Mouse (Mus musculus): ENCODE results near the gene Cldn24. TPM values are rescaled to one million over a fixed set of nuclear protein-coding genes. Genes with fewer than 3 reads are reported as not detected.

Cldn24 gene
- polyA plus RNA-seq, 2 experiments = not detected

DNA sequence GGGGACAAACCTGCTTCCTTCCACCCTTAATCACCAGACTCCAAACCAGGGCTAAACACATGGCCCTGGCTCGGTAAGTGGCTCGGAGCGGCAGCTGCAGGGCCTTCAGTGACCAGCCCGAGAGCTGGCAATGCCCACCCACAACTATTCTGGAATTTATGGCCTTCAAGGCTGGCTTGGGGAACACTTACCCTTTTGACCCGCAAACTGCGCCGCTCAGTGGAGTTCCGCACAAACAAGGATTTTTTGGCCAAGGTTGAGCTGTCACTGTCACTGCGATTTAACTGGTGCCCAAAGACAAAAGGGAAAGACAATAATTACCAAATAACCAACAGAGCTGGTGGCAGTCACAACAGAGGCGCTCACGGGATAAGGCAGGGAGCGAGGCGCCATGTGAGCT is 24.0 kb downstream of the Cldn24 start:
- Histone ChIP-seq H3K4me3 (replicated peaks; ENCODE audit: low read length) (no peak overlapping the region), H3K9ac (ENCODE audit: low read depth, low read length, severe bottlenecking) (no peak overlapping the region), H3K36me3 (ENCODE audit: control insufficient read depth, insufficient read depth, low read length) (peaks cover 86% of the 10 kb centered on the region), H3K9me3 (ENCODE audit: control insufficient read depth, low read length) (no peaks in the 10 kb centered on the region), H3K27me3 (ENCODE audit: control insufficient read depth, insufficient read depth, low read length) (no peaks in the 10 kb centered on the region), H3K4me2 (replicated peaks; ENCODE audit: low read depth, low read length, severe bottlenecking) (no peak overlapping the region), H3K4me1 (ENCODE audit: control insufficient read depth, insufficient read depth, low read length) (no peaks in the 10 kb centered on the region), H3K27ac (replicated peaks; ENCODE audit: low read depth, low read length) (no peak overlapping the region)
- 65% methylated on average over 13 of the region's 13 CpGs for WGBS
- TF ChIP-seq POLR2A (IDR thresholded peaks at IDR 0.05; ENCODE audit: borderline replicate concordance, extremely low read depth, insufficient read depth, insufficient read length) = no peak
- DNase-seq (ENCODE audit: low spot score) = no peak
- no peak for ATAC-seq (ENCODE audit: low FRiP score, low read depth)

DNA sequence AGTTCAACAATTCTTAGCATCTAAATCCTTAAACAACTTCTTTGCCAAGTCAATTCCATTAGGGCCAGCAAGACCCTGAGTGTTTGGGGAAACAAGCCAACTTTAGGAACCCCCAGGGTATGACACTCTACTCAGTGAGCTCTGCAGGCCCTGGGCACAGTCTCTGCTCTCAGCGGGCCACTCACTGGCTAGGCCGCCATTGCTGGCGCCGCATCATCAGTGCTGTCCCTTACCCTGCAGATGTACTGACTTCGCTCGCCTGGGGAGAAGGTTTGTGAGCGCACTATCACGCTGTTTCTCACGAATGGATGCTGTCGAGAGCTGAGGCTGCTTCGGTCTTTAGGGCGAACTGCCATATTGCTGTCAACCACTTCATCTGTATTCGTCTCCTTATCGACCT is 25.2 kb downstream of the Cldn24 start:
- ATAC-seq (ENCODE audit: low FRiP score, low read depth) (no peak), DNase-seq (ENCODE audit: low spot score) (no peak)
- Histone ChIP-seq H3K4me2 (replicated peaks; ENCODE audit: low read depth, low read length, severe bottlenecking) (no peak overlapping the region), H3K36me3 (ENCODE audit: control insufficient read depth, insufficient read depth, low read length) (peaks cover 83% of the 10 kb centered on the region), H3K27me3 (ENCODE audit: control insufficient read depth, insufficient read depth, low read length) (no peaks in the 10 kb centered on the region), H3K4me1 (ENCODE audit: control insufficient read depth, insufficient read depth, low read length) (peaks cover 11% of the 10 kb centered on the region), H3K4me3 (replicated peaks; ENCODE audit: low read length) (no peak overlapping the region), H3K27ac (replicated peaks; ENCODE audit: low read depth, low read length) (no peak overlapping the region), H3K9ac (ENCODE audit: low read depth, low read length, severe bottlenecking) (no peak overlapping the region), H3K9me3 (ENCODE audit: control insufficient read depth, low read length) (no peaks in the 10 kb centered on the region)
- 94% methylated on average over 14 of the region's 14 CpGs for WGBS
- no peak for TF ChIP-seq POLR2A (IDR thresholded peaks at IDR 0.05; ENCODE audit: borderline replicate concordance, extremely low read depth, insufficient read depth, insufficient read length)

DNA sequence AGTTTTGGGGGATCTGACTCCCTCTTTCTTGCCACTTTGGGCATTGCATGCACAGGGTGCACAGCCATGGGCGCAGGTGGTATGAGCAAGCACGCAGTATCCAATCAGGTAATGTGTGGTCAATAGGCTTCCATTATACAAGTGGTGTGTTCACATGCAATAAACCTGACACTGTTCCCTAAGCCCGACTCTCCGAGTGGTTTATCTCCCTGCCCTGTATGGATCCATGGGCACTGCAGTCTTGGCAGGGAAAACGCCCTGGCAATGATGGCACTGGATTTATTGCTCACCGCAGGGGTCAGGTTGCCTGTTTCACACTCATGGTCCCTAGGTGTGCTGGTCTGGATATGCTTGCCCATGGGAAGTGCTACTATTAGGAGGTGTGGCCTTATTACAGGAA is 26.0 kb downstream of the Cldn24 start:
- ATAC-seq (ENCODE audit: low FRiP score, low read depth) = no peak
- no peak for DNase-seq (ENCODE audit: low spot score)
- Histone ChIP-seq H3K9ac (ENCODE audit: low read depth, low read length, severe bottlenecking) (no peak overlapping the region), H3K36me3 (ENCODE audit: control insufficient read depth, insufficient read depth, low read length) (peaks cover 75% of the 10 kb centered on the region), H3K4me1 (ENCODE audit: control insufficient read depth, insufficient read depth, low read length) (peaks cover 19% of the 10 kb centered on the region), H3K4me2 (replicated peaks; ENCODE audit: low read depth, low read length, severe bottlenecking) (no peak overlapping the region), H3K9me3 (ENCODE audit: control insufficient read depth, low read length) (no peaks in the 10 kb centered on the region), H3K27ac (replicated peaks; ENCODE audit: low read depth, low read length) (no peak overlapping the region), H3K4me3 (replicated peaks; ENCODE audit: low read length) (no peak overlapping the region), H3K27me3 (ENCODE audit: control insufficient read depth, insufficient read depth, low read length) (no peaks in the 10 kb centered on the region)
- 95% methylated on average over 6 of the region's 6 CpGs for WGBS
- TF ChIP-seq POLR2A (IDR thresholded peaks at IDR 0.05; ENCODE audit: borderline replicate concordance, extremely low read depth, insufficient read depth, insufficient read length) = no peak

DNA sequence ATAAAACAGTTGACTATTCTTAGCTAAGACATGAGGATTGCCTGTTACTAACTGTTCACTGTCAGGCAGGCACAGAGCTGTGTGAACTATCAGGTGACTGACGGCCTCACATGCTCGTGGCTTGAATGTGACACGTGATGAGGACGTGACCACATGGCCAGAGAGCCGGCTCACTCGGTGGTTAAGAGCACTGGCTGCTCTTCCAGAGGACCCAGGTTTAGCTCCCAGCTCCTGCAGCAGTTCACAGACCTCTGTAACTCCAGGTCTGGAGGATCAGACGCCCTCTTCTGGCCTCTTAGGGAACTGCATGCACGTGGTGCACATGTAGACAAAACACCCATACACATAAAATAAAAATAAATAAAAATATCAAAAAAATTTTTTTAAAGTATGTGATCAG is 27.9 kb downstream of the Cldn24 start:
- TF ChIP-seq POLR2A (IDR thresholded peaks at IDR 0.05; ENCODE audit: borderline replicate concordance, extremely low read depth, insufficient read depth, insufficient read length) = no peak
- H3K36me3 ChIP-seq (ENCODE audit: control insufficient read depth, insufficient read depth, low read length) = peaks cover 65% of the 10 kb centered on the region
- H3K4me3 ChIP-seq (replicated peaks; ENCODE audit: low read length) = no peak overlapping the region
- H3K27ac ChIP-seq (replicated peaks; ENCODE audit: low read depth, low read length) = no peak overlapping the region
- no peak overlapping the region for H3K4me2 ChIP-seq (replicated peaks; ENCODE audit: low read depth, low read length, severe bottlenecking)
- DNase-seq (ENCODE audit: low spot score) (no peak), ATAC-seq (ENCODE audit: low FRiP score, low read depth) (no peak)
- H3K9ac ChIP-seq (ENCODE audit: low read depth, low read length, severe bottlenecking) = no peak overlapping the region
- H3K4me1 ChIP-seq (ENCODE audit: control insufficient read depth, insufficient read depth, low read length) = peaks cover 22% of the 10 kb centered on the region
- no peaks in the 10 kb centered on the region for H3K27me3 ChIP-seq (ENCODE audit: control insufficient read depth, insufficient read depth, low read length)
- 77% methylated on average over 8 of the region's 8 CpGs for WGBS
- H3K9me3 ChIP-seq (ENCODE audit: control insufficient read depth, low read length) = no peaks in the 10 kb centered on the region

DNA sequence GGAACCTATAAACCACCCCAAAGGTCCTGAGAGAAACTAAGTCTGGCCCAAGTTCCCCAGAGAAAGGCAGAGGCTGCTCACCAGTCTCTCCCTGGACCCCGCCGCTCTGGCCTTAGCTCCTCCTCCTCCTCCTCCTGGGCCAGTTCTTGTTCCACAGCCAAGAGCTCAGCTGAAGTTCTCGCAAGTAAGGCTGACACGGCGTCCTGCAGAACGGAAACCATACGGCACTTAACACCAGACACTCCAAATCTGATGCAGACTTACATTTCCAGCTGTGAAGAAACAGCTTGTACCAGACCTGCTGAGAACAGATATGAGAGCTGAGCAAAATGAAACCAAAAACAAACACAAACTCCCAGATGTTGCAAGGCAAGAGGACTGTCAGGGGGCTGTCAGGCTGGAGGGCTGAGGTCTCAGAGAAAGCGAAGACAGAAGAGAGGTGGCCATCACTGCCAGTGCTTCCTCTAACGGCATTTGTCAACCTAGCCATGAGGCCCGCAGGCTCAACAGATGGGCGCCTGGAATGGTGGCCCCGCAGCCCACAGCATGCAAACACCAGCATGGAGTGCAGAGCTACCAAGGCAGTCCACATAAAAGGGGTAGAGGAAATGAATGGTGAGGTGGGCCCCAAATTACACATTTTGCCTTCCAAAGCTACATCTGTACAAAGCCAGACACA is 30.0 kb downstream of the Cldn24 start:
- Histone ChIP-seq H3K9me3 (ENCODE audit: control insufficient read depth, low read length) (no peaks in the 10 kb centered on the region), H3K27ac (replicated peaks; ENCODE audit: low read depth, low read length) (peak overlapping the region; percentile 83), H3K36me3 (ENCODE audit: control insufficient read depth, insufficient read depth, low read length) (peaks cover 62% of the 10 kb centered on the region), H3K4me1 (ENCODE audit: control insufficient read depth, insufficient read depth, low read length) (peaks cover 22% of the 10 kb centered on the region), H3K9ac (ENCODE audit: low read depth, low read length, severe bottlenecking) (peak overlapping the region; percentile 35), H3K4me3 (replicated peaks; ENCODE audit: low read length) (peak overlapping the region; percentile 6), H3K27me3 (ENCODE audit: control insufficient read depth, insufficient read depth, low read length) (no peaks in the 10 kb centered on the region), H3K4me2 (replicated peaks; ENCODE audit: low read depth, low read length, severe bottlenecking) (peak overlapping the region; percentile 42)
- DNase-seq (ENCODE audit: low spot score) (peak; percentile 51), ATAC-seq (ENCODE audit: low FRiP score, low read depth) (peak; percentile 80)
- 19% methylated on average over 12 of the region's 12 CpGs for WGBS
- TF ChIP-seq POLR2A (IDR thresholded peaks at IDR 0.05; ENCODE audit: borderline replicate concordance, extremely low read depth, insufficient read depth, insufficient read length) = no peak
